Mouse (Mus musculus) lung, embryonic 16.5 days (tissue): ENCODE results near the gene Stpg3. TPM values are rescaled to one million over a fixed set of nuclear protein-coding genes. Genes with fewer than 3 reads are reported as not detected.

ENCODE experiments used
- polyA plus RNA-seq: library from polyadenylated mRNA; unstranded; fragments of >200 nt; fragmentation: Nextera tagmentation; extraction: Ambion mirVana; gene quantifications from 2 replicates; pipeline ENCODE4 v1.2.1, GENCODE M21; 2015

The Stpg3 gene
- polyA plus RNA-seq, 1 experiment from 2014 or later = 0.15 TPM

Other genes with a start within 250 kb of the Stpg3 start
- 97.7 and 102 TPM in 2 replicates for gene Mrpl41, start 239.5 kb downstream of the Stpg3 start, polyA plus RNA-seq
- 6.6 and 7.7 TPM in 2 replicates for gene Pnpla7, start 238.6 kb downstream of the Stpg3 start, polyA plus RNA-seq
- 71.7 and 72.3 TPM in 2 replicates for gene Nsmf, start 160.3 kb downstream of the Stpg3 start, polyA plus RNA-seq
- gene Entpd8, start 134.3 kb downstream of the Stpg3 start, polyA plus RNA-seq = 0.64 and 0.74 TPM in 2 replicates
- gene Noxa1, start 119.5 kb downstream of the Stpg3 start, polyA plus RNA-seq = 1.7 and 2.6 TPM in 2 replicates
- gene Nrarp, start 33.9 kb downstream of the Stpg3 start, polyA plus RNA-seq = 9.8 and 10.0 TPM in 2 replicates
- 10.0 and 12.5 TPM in 2 replicates for gene Tor4a, start 17.8 kb downstream of the Stpg3 start, polyA plus RNA-seq
- gene Nelfb, start 3.1 kb downstream of the Stpg3 start, polyA plus RNA-seq = 112 and 113 TPM in 2 replicates
- gene Fam166a, start 4.1 kb upstream of the Stpg3 start, polyA plus RNA-seq = 0.68 TPM in 1 of 2 replicates, not detected in the other
- gene Tubb4b, start 10.1 kb upstream of the Stpg3 start, polyA plus RNA-seq = 677 and 731 TPM in 2 replicates
- gene Slc34a3, start 19.7 kb upstream of the Stpg3 start, polyA plus RNA-seq = not detected in 2 replicates
- not detected in 2 replicates for gene Rnf224, start 22.1 kb upstream of the Stpg3 start, polyA plus RNA-seq
- gene Rnf208, start 27.6 kb upstream of the Stpg3 start, polyA plus RNA-seq = 8.3 and 9.1 TPM in 2 replicates
- 0.67 TPM in 1 of 2 replicates, not detected in the other for gene Cysrt1, start 27.8 kb upstream of the Stpg3 start, polyA plus RNA-seq
- 4.5 and 5.9 TPM in 2 replicates for gene AL732309.1, start 32.2 kb upstream of the Stpg3 start, polyA plus RNA-seq
- gene Tmem203, start 40.8 kb upstream of the Stpg3 start, polyA plus RNA-seq = 20.3 and 22.0 TPM in 2 replicates
- gene Tprn, start 48.0 kb upstream of the Stpg3 start, polyA plus RNA-seq = 6.4 and 6.5 TPM in 2 replicates
- 219 and 232 TPM in 2 replicates for gene Ssna1, start 57.8 kb upstream of the Stpg3 start, polyA plus RNA-seq
- gene Anapc2, start 57.8 kb upstream of the Stpg3 start, polyA plus RNA-seq = 136 and 137 TPM in 2 replicates
- not detected in 2 replicates for gene Tmem210, start 73.5 kb upstream of the Stpg3 start, polyA plus RNA-seq
- gene Lrrc26, start 75.3 kb upstream of the Stpg3 start, polyA plus RNA-seq = 6.7 and 9.4 TPM in 2 replicates
- 0.44 and 0.84 TPM in 2 replicates for gene Grin1, start 104.5 kb upstream of the Stpg3 start, polyA plus RNA-seq
- gene Man1b1, start 117.7 kb upstream of the Stpg3 start, polyA plus RNA-seq = 47.8 and 57.4 TPM in 2 replicates
- gene Dpp7, start 141.7 kb upstream of the Stpg3 start, polyA plus RNA-seq = 15.9 and 18.9 TPM in 2 replicates
- 18.8 and 20.2 TPM in 2 replicates for gene Uap1l1, start 151.0 kb upstream of the Stpg3 start, polyA plus RNA-seq
- gene Sapcd2, start 157.7 kb upstream of the Stpg3 start, polyA plus RNA-seq = 39.0 and 39.3 TPM in 2 replicates
- 3.6 and 4.8 TPM in 2 replicates for gene Entpd2, start 181.2 kb upstream of the Stpg3 start, polyA plus RNA-seq
- 31.6 and 36.5 TPM in 2 replicates for gene Npdc1, start 184.7 kb upstream of the Stpg3 start, polyA plus RNA-seq
- gene Fut7, start 208.6 kb upstream of the Stpg3 start, polyA plus RNA-seq = 0.10 and 0.15 TPM in 2 replicates
- gene Abca2, start 214.1 kb upstream of the Stpg3 start, polyA plus RNA-seq = 4.9 and 5.4 TPM in 2 replicates
- 139 and 180 TPM in 2 replicates for gene Clic3, start 242.2 kb upstream of the Stpg3 start, polyA plus RNA-seq
- 37.9 and 44.8 TPM in 2 replicates for gene Paxx, start 246.5 kb upstream of the Stpg3 start, polyA plus RNA-seq